In the genomic region with DNA sequence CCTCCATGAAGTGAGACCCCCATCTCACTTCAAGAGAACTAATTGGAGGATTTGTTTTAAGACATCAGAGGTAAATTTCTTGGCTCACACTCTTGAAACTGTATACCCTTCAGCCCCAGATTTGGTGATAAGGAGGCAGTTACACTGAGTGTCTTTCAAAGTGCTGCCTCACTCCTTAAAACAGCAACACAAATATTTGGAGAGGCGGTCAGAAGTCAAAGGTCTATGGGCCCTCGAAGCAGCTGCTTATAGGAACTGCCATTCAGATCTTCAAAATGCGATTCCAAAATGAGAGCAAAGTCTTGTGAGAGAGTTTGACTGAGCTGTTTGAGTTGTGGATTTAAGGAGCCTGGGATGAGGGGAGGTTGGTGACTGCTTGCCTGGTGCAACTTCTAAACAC, we compare ENCODE assay signal across 23 mouse cellular contexts.
DNase-seq lines count a peak whose midpoint lies in the region; ATAC-seq lines count a peak whose summit lies in the region.
"Had no signal": no experiment of that assay in that cellular context is flagged by ENCODE, and none has a peak within 500 bp of the region (broad histone marks: within the 10 kb centered on the region; RNA-seq: fewer than 3 reads in every experiment).

No protein-coding gene starts in this region.

- DNase-seq in heart, adult 11 months, result peak; percentile 49
- no peak for DNase-seq in heart, postnatal 36 days
- peak; percentile 50 to 64 for DNase-seq in lung, adult 18-20 months
- DNase-seq in lung, postnatal 4 days, result no peak
- DNase-seq in embryonic facial prominence, embryonic 10.5 days (ENCODE audit: low spot score), result peak; percentile 11
- DNase-seq in lung, postnatal 36 days, result peak; percentile 58
- no peak for DNase-seq in forebrain, embryonic 11.5 days (ENCODE audit: low spot score)
- DNase-seq: adrenal gland, postnatal 25 days; cerebellum, adult 11-12 months; gastrocnemius, adult 2 months; gastrocnemius, postnatal 36 days; heart, postnatal 14 days; kidney, adult 8-10 months; liver, embryonic 13.5 days; midbrain, embryonic 14.5 days; thymus, postnatal 4 days had no signal

- intact Hi-C loops in heart, postnatal 36 days (cut with DNase I), result no loop called here

- H3K36me3 ChIP-seq in embryonic facial prominence, embryonic 10.5 days (replicated peaks), result 0 out of 2 replicates have a peak, but pooled peaks cover 3% of the 10 kb centered on the region
- no peaks in the 10 kb centered on the region for H3K36me3 ChIP-seq in forebrain, embryonic 11.5 days (ENCODE audit: control insufficient read depth, insufficient read depth, low read length)
- H3K36me3 ChIP-seq: embryonic facial prominence, embryonic 12.5 days; forebrain, embryonic 10.5 days; limb, embryonic 10.5 days; limb, embryonic 15.5 days; liver, embryonic 13.5 days had no signal

- no peak overlapping the region for H3K4me3 ChIP-seq in embryonic facial prominence, embryonic 10.5 days
- H3K4me3 ChIP-seq in forebrain, embryonic 11.5 days (ENCODE audit: low read depth, low read length), result no peak overlapping the region
- H3K4me3 ChIP-seq: embryonic facial prominence, embryonic 12.5 days; forebrain, embryonic 10.5 days; gastrocnemius, adult 2 months; limb, embryonic 10.5 days; limb, embryonic 15.5 days; liver, embryonic 13.5 days had no signal

- no peak overlapping the region for H3K4me2 ChIP-seq in forebrain, embryonic 11.5 days (ENCODE audit: low read depth, low read length, severe bottlenecking)
- H3K4me2 ChIP-seq: embryonic facial prominence, embryonic 12.5 days; limb, embryonic 15.5 days; liver, embryonic 13.5 days had no signal

- H3K9me3 ChIP-seq in embryonic facial prominence, embryonic 10.5 days, result peaks cover 3% of the 10 kb centered on the region; the same call in 1 of the 2 replicates
- H3K9me3 ChIP-seq in forebrain, embryonic 11.5 days (ENCODE audit: control insufficient read depth, low read length), result no peaks in the 10 kb centered on the region
- H3K9me3 ChIP-seq: embryonic facial prominence, embryonic 12.5 days; limb, embryonic 10.5 days; limb, embryonic 15.5 days; liver, embryonic 13.5 days had no signal

- 37% methylated on average over 3 of the region's 3 CpGs for WGBS in embryonic facial prominence, embryonic 10.5 days
- 80% methylated on average over 3 of the region's 3 CpGs for WGBS in forebrain, embryonic 11.5 days

- H3K9ac ChIP-seq in forebrain, embryonic 11.5 days (ENCODE audit: low read length), result no peak overlapping the region
- H3K9ac ChIP-seq: embryonic facial prominence, embryonic 12.5 days; limb, embryonic 15.5 days; liver, embryonic 13.5 days had no signal

- H3K27ac ChIP-seq in embryonic facial prominence, embryonic 10.5 days (replicated peaks), result no peak overlapping the region
- no peak overlapping the region for H3K27ac ChIP-seq in forebrain, embryonic 11.5 days (ENCODE audit: low read depth, low read length)
- H3K27ac ChIP-seq: embryonic facial prominence, embryonic 12.5 days; forebrain, embryonic 10.5 days; gastrocnemius, adult 2 months; limb, embryonic 10.5 days; limb, embryonic 15.5 days; liver, embryonic 13.5 days; macrophage had no signal

- ATAC-seq in forebrain, embryonic 11.5 days (replicated peaks; ENCODE audit: low FRiP score), result no peak
- ATAC-seq: forebrain, embryonic 16.5 days; hindbrain, embryonic 16.5 days had no signal

- peaks cover 18% of the 10 kb centered on the region for H3K4me1 ChIP-seq in embryonic facial prominence, embryonic 10.5 days
- no peaks in the 10 kb centered on the region for H3K4me1 ChIP-seq in forebrain, embryonic 11.5 days (replicated peaks; ENCODE audit: control insufficient read depth, insufficient read depth, low read length)

- H3K27me3 ChIP-seq in embryonic facial prominence, embryonic 10.5 days (replicated peaks; ENCODE audit: low read depth, poor library complexity, severe bottlenecking), result peaks cover 4% of the 10 kb centered on the region; the same call in 1 of the 2 replicates
- no peaks in the 10 kb centered on the region for H3K27me3 ChIP-seq in forebrain, embryonic 11.5 days (ENCODE audit: control insufficient read depth, insufficient read depth, low read length)
- H3K27me3 ChIP-seq: embryonic facial prominence, embryonic 12.5 days; limb, embryonic 15.5 days; liver, embryonic 13.5 days had no signal

Comparison
In these comparisons a context has a peak if more than half of its experiments do, and no peak if none do; other contexts are left out.
1. DNase-seq: peak in heart, adult 11 months (single experiment), lung, adult 18-20 months (2 of 2), embryonic facial prominence, embryonic 10.5 days (single experiment) and lung, postnatal 36 days (single experiment); none in heart, postnatal 36 days (0 of 2), lung, postnatal 4 days (0 of 2) and forebrain, embryonic 11.5 days (single experiment).